Mouse (Mus musculus) urinary bladder, postnatal 4 days (tissue): ENCODE data around the gene Slc25a44.
"Not testable (repeated sequence)": the region's sequence is repeated elsewhere in the genome, so short reads cannot be mapped to it uniquely, and the experiment has no call there.

Experiments
- DNase-seq, 2 experiments: peaks; one replicate each; pipeline ENCODE4 v3.0.0; 2021 to 2022; ENCODE audit warnings: low spot score in 2 of 2

Gene Slc25a44

DNA sequence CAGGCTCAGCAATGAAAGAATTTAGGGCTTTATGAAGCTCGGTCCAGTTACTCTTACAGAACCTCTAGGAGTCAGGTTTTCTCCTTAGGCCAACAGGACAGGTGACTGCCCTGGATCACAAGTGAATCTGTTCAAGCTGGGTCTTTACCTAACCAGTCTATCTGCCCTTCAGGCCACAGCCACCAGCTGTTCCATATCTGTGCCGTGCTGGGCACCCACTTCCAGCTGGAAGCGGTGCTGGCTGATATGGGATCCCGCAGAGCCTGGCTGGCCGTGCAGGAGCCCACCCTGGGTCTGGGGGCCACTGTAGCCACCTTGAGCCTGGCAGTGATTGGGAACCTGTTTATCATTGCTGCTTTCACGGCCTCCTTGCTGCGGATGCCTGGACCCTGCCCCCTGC lies 57.4 kb downstream of the Slc25a44 start:
- DNase-seq: not testable (repeated sequence)

DNA sequence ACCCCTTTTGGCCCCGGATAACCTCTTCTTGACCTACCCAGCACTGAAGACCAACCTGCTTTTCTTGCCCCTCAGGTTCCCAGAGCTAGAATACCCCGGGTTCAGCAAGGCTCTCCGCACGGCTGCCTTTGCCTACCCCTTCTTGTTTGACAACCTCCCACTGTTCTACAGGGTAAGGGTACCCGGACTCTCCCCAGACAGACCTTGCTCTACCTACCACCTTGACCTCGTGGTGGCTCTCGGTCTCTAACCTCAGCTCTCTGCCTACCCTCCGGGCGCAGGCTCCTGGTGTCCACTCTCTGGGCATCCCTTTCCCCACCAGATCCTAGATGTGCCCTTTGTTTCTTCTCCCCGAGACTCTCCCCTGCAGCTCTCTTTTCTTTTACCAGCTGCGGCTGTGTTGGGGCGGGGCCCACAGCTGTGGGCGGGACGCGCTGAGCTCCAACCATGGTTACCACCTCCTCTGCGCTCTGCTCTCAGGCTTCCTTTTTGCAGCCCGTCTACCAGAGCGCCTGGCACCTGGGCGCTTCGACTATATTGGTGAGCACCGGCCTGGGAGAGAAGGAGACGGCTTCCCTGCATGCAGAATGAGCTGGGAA lies 58.0 kb downstream of the Slc25a44 start:
- DNase-seq: peak in 1 of 2 experiments; percentile 42

DNA sequence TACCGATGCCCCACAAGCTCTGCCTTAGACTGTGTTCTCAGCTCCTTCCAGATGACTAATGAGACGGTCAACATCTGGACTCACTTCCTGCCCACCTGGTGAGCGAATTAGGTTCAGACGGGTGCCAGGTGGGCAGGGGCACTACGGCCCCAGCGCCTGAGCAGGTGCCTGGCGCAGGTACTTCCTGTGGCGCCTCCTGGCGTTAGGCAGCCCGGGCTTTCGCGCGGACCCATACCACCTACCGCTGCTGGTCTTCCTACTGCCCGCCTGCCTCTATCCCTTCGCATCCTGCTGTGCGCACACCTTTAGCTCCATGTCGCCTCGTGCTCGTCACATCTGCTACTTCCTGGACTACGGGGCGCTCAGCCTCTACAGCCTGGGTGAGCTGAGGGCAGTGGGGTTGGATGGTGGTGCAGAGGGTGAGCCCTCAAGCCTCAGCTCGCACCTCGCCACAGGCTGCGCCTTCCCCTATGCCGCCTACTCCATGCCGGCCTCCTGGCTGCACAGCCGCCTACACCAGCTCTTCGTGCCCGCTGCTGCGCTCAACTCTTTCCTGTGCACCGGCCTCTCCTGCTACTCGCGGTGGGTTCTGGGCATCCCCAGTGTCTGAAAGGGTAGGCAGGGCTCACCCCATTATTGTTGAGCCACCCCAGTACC lies 59.1 kb downstream of the Slc25a44 start:
- DNase-seq: no peak

DNA sequence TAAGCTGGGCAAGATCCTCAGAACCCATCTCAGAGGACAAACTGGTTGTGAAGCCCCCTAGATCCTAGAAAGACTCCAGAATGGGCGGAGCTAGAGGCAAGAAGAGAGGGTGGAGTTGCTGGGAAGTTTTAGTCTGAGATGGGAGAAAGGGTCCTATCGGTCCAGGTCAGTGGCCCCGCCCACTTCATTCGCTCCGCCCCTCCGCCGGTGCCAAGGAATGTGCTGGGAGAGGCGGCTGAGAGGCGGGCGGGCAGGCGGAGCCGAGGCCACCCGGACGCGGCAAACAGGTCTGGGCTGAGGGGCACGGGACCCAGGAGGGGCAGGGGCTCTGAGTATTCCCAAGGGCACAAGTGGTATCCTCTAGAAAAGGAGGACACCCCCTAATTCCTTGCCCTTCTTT lies 60.6 kb downstream of the Slc25a44 start, which contains the start of gene Paqr6:
Gene Paqr6, plus strand, starts transcription at position 248 of the 400 bp plus-strand sequence.
- DNase-seq: peak; percentile 79 to 90

DNA sequence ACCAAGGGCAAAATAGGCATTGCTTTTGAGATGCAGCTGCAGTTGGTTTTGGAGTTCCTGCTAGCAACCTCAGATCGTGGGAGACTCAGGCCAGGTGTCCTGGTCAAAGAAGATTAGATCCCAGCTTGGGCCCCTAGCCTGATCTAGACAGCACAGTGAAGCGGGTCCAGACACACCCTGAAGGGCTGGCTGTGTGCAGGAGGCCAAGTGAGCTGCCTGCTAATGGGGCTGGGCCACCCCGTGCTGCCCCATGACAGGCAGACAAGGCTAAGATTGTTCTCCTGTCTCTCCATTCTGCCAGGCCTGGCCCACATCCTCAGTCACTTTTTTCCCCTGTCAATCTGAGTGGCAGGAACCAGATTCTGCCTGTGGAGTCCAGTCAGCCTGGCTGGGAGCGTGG lies 61.2 kb downstream of the Slc25a44 start:
- DNase-seq: no peak

DNA sequence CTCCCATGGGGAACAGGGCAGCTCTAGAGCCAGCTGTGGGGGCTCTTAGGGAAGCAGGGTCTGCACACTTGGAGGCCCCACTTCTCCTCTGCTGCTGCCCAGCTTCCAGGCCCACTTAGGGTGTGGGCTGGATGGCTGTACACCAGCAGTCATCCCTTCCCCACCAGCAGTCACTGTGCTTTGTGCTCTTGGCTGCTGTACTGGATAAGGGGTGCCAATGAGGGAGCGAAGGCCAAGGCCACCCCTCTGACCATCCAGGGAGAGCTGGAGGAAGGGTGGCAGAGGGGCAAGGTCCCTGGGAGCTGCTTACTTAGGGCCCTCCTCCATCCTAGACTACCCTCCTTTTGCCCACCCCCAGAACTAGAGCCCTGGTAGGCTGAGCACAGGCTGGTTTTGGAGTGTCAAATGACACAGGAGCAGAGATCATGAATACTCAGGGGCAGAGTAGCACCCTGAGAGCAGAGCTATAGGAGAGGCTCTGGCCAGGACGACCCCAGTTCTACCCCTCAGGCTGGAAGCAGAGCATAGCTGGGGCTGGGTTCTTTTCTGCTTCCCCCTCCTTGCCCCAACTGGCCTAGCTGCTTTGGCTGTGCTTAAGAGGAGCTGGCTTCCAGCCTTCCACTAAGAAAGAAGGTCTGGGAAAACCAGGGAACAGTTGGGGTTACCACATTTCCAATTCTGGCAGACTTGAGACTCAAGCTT lies 63.2 kb downstream of the Slc25a44 start:
- DNase-seq: no peak

DNA sequence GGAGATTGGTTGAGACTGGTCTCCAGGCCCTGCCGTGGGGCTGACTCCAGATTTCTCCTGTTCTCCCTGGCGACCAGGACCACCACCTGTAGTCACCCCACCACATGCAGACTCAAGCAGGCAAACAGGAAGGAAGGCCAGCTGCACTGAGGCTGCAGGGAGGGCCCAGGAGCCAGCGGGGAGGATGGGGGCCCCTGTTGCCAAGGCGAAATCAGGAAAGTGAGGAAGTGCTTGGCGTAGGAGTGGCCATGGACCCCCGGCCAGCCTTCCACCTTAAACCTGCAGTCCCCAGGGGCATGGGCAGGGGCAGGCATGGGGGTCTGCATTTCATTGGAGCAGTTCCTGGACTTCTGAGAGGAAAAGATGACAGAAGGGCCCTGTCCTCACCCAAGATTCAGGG lies 63.8 kb downstream of the Slc25a44 start:
- no peak for DNase-seq
